Mouse (Mus musculus): Measurements from ENCODE around the gene Col4a2. TPM values are rescaled to one million over a fixed set of nuclear protein-coding genes. Genes with fewer than 3 reads are reported as not detected.
A peak's percentile ranks its signal among the peaks of the same experiment; 100 is the strongest.
"Not testable (repeated sequence)": the region's sequence is repeated elsewhere in the genome, so short reads cannot be mapped to it uniquely, and the experiment has no call there.

Gene Col4a2
- polyA plus RNA-seq, 1 experiment from 2014 or later = 47.2 TPM

DNA sequence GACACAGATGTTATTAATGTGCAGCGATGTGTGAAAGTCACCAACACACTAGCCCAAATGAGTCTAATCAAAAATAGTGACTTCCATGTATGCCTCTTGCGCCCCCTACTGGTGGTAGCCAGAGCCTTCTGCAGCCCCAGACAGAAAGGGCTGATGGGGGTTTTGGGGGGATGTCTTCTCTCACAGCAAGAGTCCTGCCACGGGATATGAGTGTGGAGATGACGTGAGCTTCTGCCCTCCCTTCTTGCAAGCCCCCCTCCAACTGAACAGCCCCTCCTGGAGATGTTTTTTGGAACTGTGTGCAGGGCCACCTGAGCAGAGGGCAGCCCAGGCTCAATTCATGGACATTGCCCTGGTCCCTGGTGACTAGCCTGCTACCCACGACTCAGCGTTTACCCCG lies 173.5 kb downstream of the Col4a2 start:
- no peak overlapping the region for H3K4me2 ChIP-seq (replicated peaks; ENCODE audit: low read depth)
- no peak overlapping the region for H3K9ac ChIP-seq (ENCODE audit: low read length)
- 22% methylated on average over 7 of the region's 7 CpGs for WGBS
- H3K36me3 ChIP-seq (ENCODE audit: control insufficient read depth, insufficient read depth, low read length) = no peaks in the 10 kb centered on the region
- TF ChIP-seq EP300 (optimal IDR thresholded peaks at IDR 0.05) (no peak), CTCF (IDR thresholded peaks at IDR 0.05; ENCODE audit: low read depth) (peak; percentile 93)
- H3K27ac ChIP-seq (replicated peaks) = no peak overlapping the region
- no peaks in the 10 kb centered on the region for H3K9me3 ChIP-seq (ENCODE audit: control insufficient read depth, low read length)
- no peaks in the 10 kb centered on the region for H3K27me3 ChIP-seq (ENCODE audit: control insufficient read depth, insufficient read depth, low read length)
- no peaks in the 10 kb centered on the region for H3K4me1 ChIP-seq (replicated peaks; ENCODE audit: control insufficient read depth, insufficient read depth)
- H3K4me3 ChIP-seq (ENCODE audit: low read depth, low read length) = no peak overlapping the region
- ATAC-seq (ENCODE audit: low FRiP score, low TSS enrichment) (peak; percentile 47), DNase-seq (ENCODE audit: low spot score) (peak; percentile 78)

DNA sequence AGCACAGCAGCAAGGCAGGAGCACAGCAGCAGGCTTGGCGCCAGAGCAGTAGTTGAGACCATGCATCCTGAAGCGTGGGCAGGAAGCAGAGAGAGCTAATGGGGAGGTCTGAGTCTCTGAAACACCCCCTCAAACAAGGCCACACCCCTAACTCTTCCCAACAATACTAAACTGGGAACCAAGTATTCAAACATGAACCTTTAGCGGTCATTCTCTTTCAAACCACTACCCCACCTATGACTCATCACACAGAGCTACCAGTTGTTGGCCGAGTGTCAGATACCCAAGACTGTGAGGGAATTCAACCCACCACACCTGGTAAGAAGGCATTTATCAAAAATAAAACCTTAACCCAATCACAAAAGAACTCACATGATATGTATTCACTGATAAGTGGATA lies 174.6 kb downstream of the Col4a2 start:
- H3K27me3 ChIP-seq (ENCODE audit: control insufficient read depth, insufficient read depth, low read length) = no peaks in the 10 kb centered on the region
- 44% methylated on average over 4 of the region's 4 CpGs for WGBS
- no peak overlapping the region for H3K9ac ChIP-seq (ENCODE audit: low read length)
- no peak overlapping the region for H3K27ac ChIP-seq (replicated peaks)
- H3K9me3 ChIP-seq (ENCODE audit: control insufficient read depth, low read length) = no peaks in the 10 kb centered on the region
- H3K4me1 ChIP-seq (replicated peaks; ENCODE audit: control insufficient read depth, insufficient read depth) = no peaks in the 10 kb centered on the region
- ATAC-seq (ENCODE audit: low FRiP score, low TSS enrichment) (no peak), DNase-seq (ENCODE audit: low spot score) (no peak)
- H3K4me2 ChIP-seq (replicated peaks; ENCODE audit: low read depth) = no peak overlapping the region
- H3K4me3 ChIP-seq (ENCODE audit: low read depth, low read length) = no peak overlapping the region
- no peaks in the 10 kb centered on the region for H3K36me3 ChIP-seq (ENCODE audit: control insufficient read depth, insufficient read depth, low read length)
- TF ChIP-seq EP300 (optimal IDR thresholded peaks at IDR 0.05) (no peak), CTCF (IDR thresholded peaks at IDR 0.05; ENCODE audit: low read depth) (no peak)

DNA sequence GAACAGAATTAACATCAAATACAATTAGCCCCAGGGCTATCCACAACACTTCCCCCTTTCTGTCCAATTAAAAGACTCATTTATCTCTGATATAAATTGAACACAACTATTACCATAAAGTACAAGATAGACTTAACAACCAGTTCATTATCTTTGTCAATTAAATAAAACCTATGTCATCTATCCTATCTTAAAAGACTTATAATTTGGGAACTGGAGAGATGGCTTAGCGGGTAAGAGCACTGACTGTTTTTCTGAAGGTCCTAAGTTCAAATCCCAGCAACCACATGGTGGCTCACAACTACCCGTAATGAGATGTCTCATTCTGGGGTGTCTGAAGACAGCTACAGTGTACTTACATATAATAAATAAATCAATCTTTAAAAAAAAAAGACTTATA lies 179.7 kb downstream of the Col4a2 start:
- not testable (repeated sequence) for H3K27ac ChIP-seq (replicated peaks); H3K9me3 ChIP-seq (ENCODE audit: control insufficient read depth, low read length); H3K4me1 ChIP-seq (replicated peaks; ENCODE audit: control insufficient read depth, insufficient read depth); H3K36me3 ChIP-seq (ENCODE audit: control insufficient read depth, insufficient read depth, low read length); DNase-seq (ENCODE audit: low spot score); H3K9ac ChIP-seq (ENCODE audit: low read length); H3K27me3 ChIP-seq (ENCODE audit: control insufficient read depth, insufficient read depth, low read length); H3K4me2 ChIP-seq (replicated peaks; ENCODE audit: low read depth); ATAC-seq (ENCODE audit: low FRiP score, low TSS enrichment); H3K4me3 ChIP-seq (ENCODE audit: low read depth, low read length)
- WGBS = 75% methylated on average over 2 of the region's 2 CpGs

DNA sequence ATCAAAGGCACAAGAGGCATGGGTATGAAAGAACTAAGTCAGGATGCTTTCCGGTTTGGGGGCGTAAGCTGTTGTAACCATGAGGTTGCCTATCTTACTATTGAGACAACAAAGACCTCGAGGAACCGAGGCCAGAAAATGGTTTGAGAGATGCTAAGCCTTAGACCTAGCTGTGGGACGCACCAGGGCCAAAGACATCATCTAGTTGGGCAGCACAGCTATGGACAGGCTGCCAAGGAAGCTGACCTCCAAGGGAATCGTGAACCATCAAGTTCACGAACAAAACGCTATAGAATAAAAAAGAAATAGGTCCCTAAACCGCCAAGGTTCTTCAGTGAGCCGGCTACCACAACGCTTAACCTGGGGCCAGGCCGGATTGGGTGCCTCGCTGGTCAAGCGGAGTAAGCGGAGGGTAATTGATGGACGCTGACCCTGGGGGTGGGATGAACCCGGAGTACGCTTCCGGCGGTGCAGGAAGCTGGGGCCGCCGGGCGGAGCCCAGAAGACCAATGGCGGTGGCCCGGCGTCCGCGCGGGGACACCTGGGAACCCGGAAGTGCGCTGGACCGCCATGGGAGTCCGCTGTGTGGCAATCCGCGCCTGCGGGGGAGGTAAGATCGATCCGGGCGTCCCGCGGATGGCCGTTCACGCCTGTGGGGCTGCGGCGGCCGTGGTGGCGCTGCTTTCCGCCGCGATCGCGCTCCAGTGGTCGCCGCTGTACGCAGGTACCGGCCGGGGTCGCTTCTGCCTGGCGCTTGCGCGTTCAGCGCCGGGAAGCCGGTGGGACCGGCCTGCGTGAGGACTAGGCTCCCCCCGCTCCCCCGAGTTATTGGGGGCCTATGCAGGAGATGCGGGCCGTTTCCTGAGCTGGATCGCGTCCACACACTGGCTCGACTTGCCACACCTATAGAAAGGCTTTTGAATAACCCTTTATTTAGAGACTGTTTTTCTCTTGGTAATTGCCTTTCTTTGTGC lies 184.7 kb downstream of the Col4a2 start, which contains the start of gene Naxd:
Gene Naxd, plus strand, starts transcription at position 490 of the 974 bp plus-strand sequence.
- H3K27me3 ChIP-seq (ENCODE audit: control insufficient read depth, insufficient read depth, low read length) = no peaks in the 10 kb centered on the region
- DNase-seq (ENCODE audit: low spot score) (peak; percentile 94), ATAC-seq (ENCODE audit: low FRiP score, low TSS enrichment) (peak; percentile 99)
- WGBS = 4% methylated on average over 65 of the region's 73 CpGs
- H3K4me2 ChIP-seq (replicated peaks; ENCODE audit: low read depth) = peak within 1 kb of the TSS; percentile 73
- H3K4me1 ChIP-seq (replicated peaks; ENCODE audit: control insufficient read depth, insufficient read depth) = no peaks in the 10 kb centered on the region
- no peaks in the 10 kb centered on the region for H3K36me3 ChIP-seq (ENCODE audit: control insufficient read depth, insufficient read depth, low read length)
- no peak; the same call in 1 of the 2 replicates for TF ChIP-seq CTCF (IDR thresholded peaks at IDR 0.05; ENCODE audit: low read depth)
- TF ChIP-seq EP300 (optimal IDR thresholded peaks at IDR 0.05) = peak; percentile 83
- peak within 1 kb of the TSS; percentile 83 for H3K27ac ChIP-seq (replicated peaks)
- H3K9me3 ChIP-seq (ENCODE audit: control insufficient read depth, low read length) = no peaks in the 10 kb centered on the region
- H3K4me3 ChIP-seq (ENCODE audit: low read depth, low read length) = peak within 1 kb of the TSS; percentile 86
- H3K9ac ChIP-seq (ENCODE audit: low read length) = peak within 1 kb of the TSS; percentile 92

DNA sequence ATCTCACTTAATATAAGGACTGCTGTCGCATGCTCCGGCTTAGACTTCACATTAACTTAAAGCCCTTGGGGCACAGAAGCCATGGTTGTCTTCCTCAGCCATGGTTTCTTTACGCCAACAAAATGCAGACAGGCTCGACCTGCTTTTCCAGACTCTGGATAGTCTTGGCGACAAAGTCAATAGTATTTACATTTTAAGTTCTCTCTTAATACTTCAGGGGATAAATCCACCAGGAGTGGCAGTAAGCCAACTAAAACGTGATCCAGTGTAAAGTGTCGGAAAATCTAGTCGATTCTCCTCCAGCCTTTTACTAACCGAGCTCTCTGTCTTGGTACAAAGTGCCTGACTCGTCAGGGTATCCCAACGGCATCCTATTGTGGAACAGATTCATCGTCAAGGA lies 185.7 kb downstream of the Col4a2 start:
- no peaks in the 10 kb centered on the region for H3K27me3 ChIP-seq (ENCODE audit: control insufficient read depth, insufficient read depth, low read length)
- no peak for ATAC-seq (ENCODE audit: low FRiP score, low TSS enrichment)
- TF ChIP-seq EP300 (optimal IDR thresholded peaks at IDR 0.05) (no peak), CTCF (IDR thresholded peaks at IDR 0.05; ENCODE audit: low read depth) (no peak)
- H3K36me3 ChIP-seq (ENCODE audit: control insufficient read depth, insufficient read depth, low read length) = 0 out of 2 replicates have a peak, but pooled peaks cover 2% of the 10 kb centered on the region
- no peaks in the 10 kb centered on the region for H3K4me1 ChIP-seq (replicated peaks; ENCODE audit: control insufficient read depth, insufficient read depth)
- 52% methylated on average over 12 of the region's 12 CpGs for WGBS
- H3K4me3 ChIP-seq (ENCODE audit: low read depth, low read length) = peak overlapping the region; percentile 86
- no peak overlapping the region for H3K27ac ChIP-seq (replicated peaks)
- no peaks in the 10 kb centered on the region for H3K9me3 ChIP-seq (ENCODE audit: control insufficient read depth, low read length)
- H3K4me2 ChIP-seq (replicated peaks; ENCODE audit: low read depth) = peak overlapping the region; percentile 73
- no peak overlapping the region for H3K9ac ChIP-seq (ENCODE audit: low read length)
- DNase-seq (ENCODE audit: low spot score) = no peak

Other genes starting within 250 kb of the Col4a2 start
- 96.3 and 99.0 TPM in 2 replicates for gene Col4a1, start within 50 bp of the Col4a2 start, polyA plus RNA-seq (2015; fragmentation: Nextera tagmentation; extraction: Ambion mirVana)
- gene Rab20, start 165.9 kb downstream of the Col4a2 start, polyA plus RNA-seq (2015; fragmentation: Nextera tagmentation; extraction: Ambion mirVana) = 9.6 and 9.9 TPM in 2 replicates
- 79.1 and 84.8 TPM in 2 replicates for gene Naxd, start 184.7 kb downstream of the Col4a2 start, polyA plus RNA-seq (2015; fragmentation: Nextera tagmentation; extraction: Ambion mirVana)
- gene Cars2, start 238.0 kb downstream of the Col4a2 start, polyA plus RNA-seq (2015; fragmentation: Nextera tagmentation; extraction: Ambion mirVana) = 11.7 and 13.1 TPM in 2 replicates
- 23.1 and 23.2 TPM in 2 replicates for gene Ing1, start 242.8 kb downstream of the Col4a2 start, polyA plus RNA-seq (2015; fragmentation: Nextera tagmentation; extraction: Ambion mirVana)